Mouse (Mus musculus): Measurements from ENCODE around the gene Prmt3. TPM values are rescaled to one million over a fixed set of nuclear protein-coding genes. Genes with fewer than 3 reads are reported as not detected.
A peak's percentile ranks its signal among the peaks of the same experiment; 100 is the strongest.

Prmt3 gene
- polyA plus RNA-seq, 1 experiment from 2014 or later: 48.3 TPM

DNA sequence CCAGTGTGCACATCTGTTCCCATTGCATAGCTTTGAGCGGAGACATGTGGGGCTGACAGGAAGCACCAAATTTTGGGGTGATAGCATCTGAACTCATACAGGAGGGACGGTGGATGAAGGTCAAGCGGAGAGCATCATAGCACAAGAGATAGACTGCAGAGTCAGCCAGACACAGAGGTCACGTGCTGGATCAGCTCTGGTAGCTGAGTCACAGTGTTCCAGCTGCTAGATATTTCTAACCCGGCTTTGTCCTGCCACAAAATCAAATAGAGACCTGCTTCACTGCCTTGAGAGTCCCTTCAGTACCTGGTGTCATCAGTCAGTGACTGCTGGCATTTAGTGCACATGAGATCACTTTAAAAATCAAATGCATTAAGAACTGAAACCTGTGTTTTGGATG is 91.5 kb downstream of the Prmt3 start:
- H3K4me1 ChIP-seq: no peaks in the 10 kb centered on the region; the same call in 1 of the 2 replicates
- H3K27ac ChIP-seq: peak overlapping the region; percentile 47
- no peak for ATAC-seq (replicated peaks)
- H3K9ac ChIP-seq: no peak overlapping the region
- 77% methylated on average over 5 of the region's 5 CpGs for WGBS
- no peaks in the 10 kb centered on the region for H3K9me3 ChIP-seq
- no peak overlapping the region for H3K4me3 ChIP-seq
- no peak overlapping the region for H3K4me2 ChIP-seq
- no peaks in the 10 kb centered on the region for H3K36me3 ChIP-seq (replicated peaks)
- H3K27me3 ChIP-seq (replicated peaks): no peaks in the 10 kb centered on the region

DNA sequence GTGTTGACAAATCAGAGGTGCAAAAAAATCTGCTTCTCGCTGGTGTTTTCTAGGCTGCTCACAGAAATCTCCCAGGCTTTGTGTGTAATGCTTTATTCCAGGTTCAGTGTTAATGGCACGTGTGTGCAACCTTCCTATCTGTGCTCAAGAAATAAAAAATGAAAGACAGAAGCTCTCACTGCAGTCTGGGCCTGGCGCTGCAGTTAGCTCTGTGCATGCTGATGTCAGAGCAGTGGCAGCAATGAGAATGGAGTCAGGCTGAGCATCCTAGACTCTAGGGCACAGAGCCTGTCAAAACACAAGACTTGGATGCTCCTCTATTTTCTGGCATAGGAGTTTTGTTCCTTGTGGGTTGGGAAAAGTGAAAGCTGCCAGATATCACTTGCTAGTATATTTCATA is 92.1 kb downstream of the Prmt3 start:
- Histone ChIP-seq H3K27me3 (replicated peaks) (no peaks in the 10 kb centered on the region), H3K27ac (peak overlapping the region; percentile 47), H3K4me2 (no peak overlapping the region), H3K9ac (no peak overlapping the region), H3K9me3 (no peaks in the 10 kb centered on the region), H3K36me3 (replicated peaks) (no peaks in the 10 kb centered on the region), H3K4me3 (no peak overlapping the region), H3K4me1 (no peaks in the 10 kb centered on the region; the same call in 1 of the 2 replicates)
- 61% methylated on average over 3 of the region's 3 CpGs for WGBS
- peak; percentile 73 for ATAC-seq (replicated peaks)

DNA sequence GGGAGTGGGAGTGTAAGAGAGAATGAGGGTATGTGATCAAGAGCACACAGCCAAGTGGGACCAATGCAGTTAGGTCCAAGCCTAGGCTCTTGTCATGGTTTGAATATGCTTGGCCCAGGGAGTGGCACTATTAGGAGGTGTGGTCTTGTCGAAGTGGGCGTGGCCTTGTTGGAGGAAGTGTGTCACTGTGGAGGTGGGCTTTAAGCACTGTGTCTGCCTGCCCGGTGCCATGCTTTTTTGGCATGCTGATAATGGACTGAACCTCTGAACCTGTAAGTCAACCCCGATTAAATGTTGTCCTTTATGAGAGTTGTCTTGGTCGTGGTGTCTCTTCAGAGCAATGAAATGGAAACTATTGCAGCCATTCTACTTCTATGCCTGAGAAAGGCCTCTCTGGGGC is 99.2 kb downstream of the Prmt3 start:
- no peak for ATAC-seq (replicated peaks)
- no peak overlapping the region for H3K4me3 ChIP-seq
- H3K4me2 ChIP-seq: no peak overlapping the region
- H3K9ac ChIP-seq: no peak overlapping the region
- H3K36me3 ChIP-seq (replicated peaks): no peaks in the 10 kb centered on the region
- WGBS: 85% methylated on average over 5 of the region's 5 CpGs
- H3K4me1 ChIP-seq: peaks cover 15% of the 10 kb centered on the region
- H3K27me3 ChIP-seq (replicated peaks): 0 out of 2 replicates have a peak, but pooled peaks cover 6% of the 10 kb centered on the region
- no peak overlapping the region for H3K27ac ChIP-seq
- no peaks in the 10 kb centered on the region for H3K9me3 ChIP-seq

DNA sequence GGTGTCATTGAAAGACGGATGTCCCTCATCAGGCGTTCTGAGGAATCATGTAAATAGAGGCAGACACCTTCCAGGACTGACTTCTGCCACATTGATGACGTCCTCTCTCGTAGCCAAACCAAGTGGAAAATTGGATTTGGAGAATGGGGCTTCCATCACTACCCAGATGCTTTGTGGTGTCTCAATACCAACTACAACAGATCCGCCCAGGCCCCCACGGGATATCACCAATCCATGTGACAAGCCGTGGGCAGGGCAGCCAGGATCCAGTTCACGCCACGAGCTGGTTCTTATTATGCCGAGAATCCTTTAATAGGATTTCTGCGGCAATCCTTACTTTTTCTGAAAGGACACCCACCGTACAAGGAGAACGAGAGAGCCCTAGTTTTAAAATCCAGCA is 100.9 kb downstream of the Prmt3 start:
- H3K36me3 ChIP-seq (replicated peaks): no peaks in the 10 kb centered on the region
- WGBS: 22% methylated on average over 13 of the region's 13 CpGs
- H3K27me3 ChIP-seq (replicated peaks): 0 out of 2 replicates have a peak, but pooled peaks cover 6% of the 10 kb centered on the region
- ATAC-seq (replicated peaks): no peak
- H3K4me1 ChIP-seq: peaks cover 24% of the 10 kb centered on the region
- no peak overlapping the region for H3K9ac ChIP-seq
- 0 out of 2 replicates have a peak overlapping the region, but pooled peaks have one; percentile 7 for H3K27ac ChIP-seq
- H3K4me2 ChIP-seq: peak overlapping the region; percentile 33
- H3K9me3 ChIP-seq: no peaks in the 10 kb centered on the region
- peak overlapping the region; percentile 7; the same call in 1 of the 2 replicates for H3K4me3 ChIP-seq

DNA sequence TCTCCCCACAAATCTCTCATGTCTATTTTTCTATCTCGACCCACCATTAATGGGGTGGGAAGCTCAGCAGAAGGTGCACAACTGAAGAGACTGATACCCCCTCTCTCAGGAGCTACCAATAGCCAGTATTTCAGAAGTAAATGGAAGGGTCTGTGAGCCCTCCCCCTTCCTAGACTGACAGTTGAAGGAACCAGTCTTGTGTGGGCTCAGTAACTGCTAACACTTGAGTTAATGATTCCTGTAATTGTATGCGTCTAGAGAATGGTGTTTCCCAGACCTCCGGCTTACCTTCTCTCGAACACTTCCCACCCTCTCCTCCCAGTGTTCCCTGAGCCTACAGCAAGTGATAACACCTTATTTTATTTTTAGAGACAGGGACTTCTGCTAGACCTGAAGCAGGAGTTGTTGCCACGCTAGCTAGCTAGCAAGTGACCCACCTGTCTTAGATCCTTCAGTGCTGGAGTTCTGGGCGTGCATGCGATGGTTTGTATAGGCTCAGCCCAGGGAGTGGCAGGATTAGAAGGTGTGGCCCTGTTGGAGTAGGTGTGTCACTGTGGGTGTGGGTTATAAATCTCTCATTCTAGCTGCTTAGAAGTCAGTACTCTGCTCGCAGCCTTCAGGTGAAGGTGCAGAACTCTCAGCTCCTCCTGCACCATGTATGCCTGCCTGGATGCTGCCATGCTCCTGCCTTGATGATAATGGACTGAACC is 102.0 kb downstream of the Prmt3 start:
- no peaks in the 10 kb centered on the region for H3K9me3 ChIP-seq
- no peak for ATAC-seq (replicated peaks)
- H3K27me3 ChIP-seq (replicated peaks): 0 out of 2 replicates have a peak, but pooled peaks cover 6% of the 10 kb centered on the region
- no peak overlapping the region for H3K4me2 ChIP-seq
- H3K27ac ChIP-seq: no peak overlapping the region
- WGBS: 85% methylated on average over 8 of the region's 8 CpGs
- no peaks in the 10 kb centered on the region for H3K36me3 ChIP-seq (replicated peaks)
- no peak overlapping the region for H3K4me3 ChIP-seq
- peaks cover 24% of the 10 kb centered on the region for H3K4me1 ChIP-seq
- H3K9ac ChIP-seq: no peak overlapping the region

DNA sequence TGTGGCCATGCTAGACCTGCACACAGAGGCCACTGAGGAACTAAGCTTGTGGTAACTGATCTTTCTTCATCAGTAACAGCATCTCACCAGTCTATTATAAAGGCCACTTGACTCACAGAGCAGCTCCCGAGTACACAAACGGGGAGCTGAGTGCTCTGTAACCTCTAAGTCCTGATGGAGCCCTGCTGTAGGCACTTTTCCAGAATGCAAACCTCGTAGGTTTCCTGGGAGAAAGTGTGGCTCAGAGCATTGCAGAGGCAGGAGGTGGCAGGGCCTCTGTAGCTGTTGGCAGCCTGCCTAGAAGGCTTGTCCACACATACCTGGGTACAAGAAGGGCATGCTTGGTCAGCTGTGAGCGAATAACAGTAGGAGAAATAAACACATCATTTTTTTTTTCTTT is 104.1 kb downstream of the Prmt3 start:
- Histone ChIP-seq H3K4me3 (no peak overlapping the region), H3K4me1 (peaks cover 24% of the 10 kb centered on the region), H3K9me3 (no peaks in the 10 kb centered on the region), H3K36me3 (replicated peaks) (no peaks in the 10 kb centered on the region), H3K27me3 (replicated peaks) (0 out of 2 replicates have a peak, but pooled peaks cover 6% of the 10 kb centered on the region), H3K4me2 (peak overlapping the region; percentile 16; the same call in 1 of the 2 replicates), H3K9ac (no peak overlapping the region), H3K27ac (peak overlapping the region; percentile 70)
- peak; percentile 22; the same call in 1 of the 2 replicates for ATAC-seq (replicated peaks)
- 17% methylated on average over 4 of the region's 4 CpGs for WGBS

DNA sequence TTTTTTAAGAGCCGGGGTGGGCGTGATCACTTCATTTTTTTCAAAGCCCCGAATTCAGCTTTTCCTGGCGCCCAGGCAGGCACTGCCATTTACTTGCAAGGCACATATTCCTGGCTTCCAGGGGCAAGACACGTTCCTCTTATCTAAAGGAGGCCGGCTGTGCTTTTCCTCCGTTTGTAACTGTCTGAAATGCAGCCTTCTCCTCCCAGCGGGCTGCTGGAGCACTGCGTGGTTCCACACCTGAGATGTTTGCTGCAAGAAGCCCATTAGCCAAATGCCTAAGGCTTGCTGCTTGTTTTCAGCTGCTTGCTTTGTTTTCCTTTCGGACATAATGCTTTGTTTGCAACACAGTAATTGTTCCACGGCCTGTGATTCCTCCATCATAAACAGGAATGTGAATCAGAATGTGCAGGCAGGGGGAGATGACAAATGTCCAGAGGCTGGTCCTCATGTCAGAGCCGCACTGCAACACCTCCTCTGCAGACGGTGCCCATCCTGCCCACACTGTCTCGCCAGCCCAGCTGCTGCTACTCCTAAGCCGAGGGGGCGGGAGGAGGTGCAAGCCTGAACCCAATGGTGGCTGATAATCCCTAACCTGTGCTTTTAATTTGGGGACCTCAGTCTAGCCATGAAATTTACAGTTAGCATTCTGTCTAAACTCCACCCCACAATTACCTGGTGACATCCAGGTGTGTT is 104.7 kb downstream of the Prmt3 start:
- ATAC-seq (replicated peaks): peak; percentile 72
- H3K9ac ChIP-seq: no peak overlapping the region; the same call in 1 of the 2 replicates
- 14% methylated on average over 16 of the region's 16 CpGs for WGBS

DNA sequence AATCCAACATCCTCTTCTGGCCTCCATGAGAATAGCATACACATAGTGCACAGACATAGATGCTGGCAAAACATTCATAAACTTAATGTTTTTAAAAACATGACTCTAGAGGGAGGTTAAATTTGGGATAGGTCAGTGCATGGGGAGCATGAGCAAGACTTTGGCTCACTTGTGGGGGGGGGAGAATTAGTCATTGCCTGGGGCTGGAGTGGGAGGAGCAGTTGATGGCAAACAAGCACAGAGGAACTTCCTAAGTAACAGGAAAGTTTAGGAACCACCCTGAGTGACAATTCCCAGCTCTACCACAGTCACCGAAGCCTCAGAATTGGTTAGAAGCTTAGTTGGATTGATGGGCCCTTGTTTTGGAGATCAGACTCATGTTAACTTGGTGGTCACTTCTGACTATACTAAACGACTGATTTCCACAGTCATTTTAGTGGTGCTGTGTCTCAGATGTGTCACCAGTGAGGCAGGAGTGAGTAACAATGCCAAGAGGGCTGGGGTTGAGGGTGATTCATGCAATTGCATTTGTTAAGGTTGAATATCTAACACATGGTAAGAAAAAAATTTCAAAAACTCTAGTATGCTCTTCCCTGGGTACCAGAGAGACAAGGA is 109.7 kb downstream of the Prmt3 start:
- H3K36me3 ChIP-seq (replicated peaks): no peaks in the 10 kb centered on the region
- H3K27me3 ChIP-seq (replicated peaks): no peaks in the 10 kb centered on the region
- H3K4me2 ChIP-seq: no peak overlapping the region
- H3K27ac ChIP-seq: no peak overlapping the region
- 83% methylated on average over 2 of the region's 2 CpGs for WGBS
- no peak for ATAC-seq (replicated peaks)
- no peak overlapping the region for H3K9ac ChIP-seq
- peaks cover 4% of the 10 kb centered on the region for H3K4me1 ChIP-seq
- H3K4me3 ChIP-seq: no peak overlapping the region
- no peaks in the 10 kb centered on the region for H3K9me3 ChIP-seq

More for the DNA sequence above, 104.7 kb downstream of the Prmt3 start:
- no peak overlapping the region for H3K4me3 ChIP-seq
- peak overlapping the region; percentile 16; the same call in 1 of the 2 replicates for H3K4me2 ChIP-seq
- peaks cover 24% of the 10 kb centered on the region for H3K4me1 ChIP-seq
- H3K27me3 ChIP-seq (replicated peaks): 0 out of 2 replicates have a peak, but pooled peaks cover 3% of the 10 kb centered on the region
- no peaks in the 10 kb centered on the region for H3K36me3 ChIP-seq (replicated peaks)
- H3K27ac ChIP-seq: peak overlapping the region; percentile 70
- no peaks in the 10 kb centered on the region for H3K9me3 ChIP-seq

DNA sequence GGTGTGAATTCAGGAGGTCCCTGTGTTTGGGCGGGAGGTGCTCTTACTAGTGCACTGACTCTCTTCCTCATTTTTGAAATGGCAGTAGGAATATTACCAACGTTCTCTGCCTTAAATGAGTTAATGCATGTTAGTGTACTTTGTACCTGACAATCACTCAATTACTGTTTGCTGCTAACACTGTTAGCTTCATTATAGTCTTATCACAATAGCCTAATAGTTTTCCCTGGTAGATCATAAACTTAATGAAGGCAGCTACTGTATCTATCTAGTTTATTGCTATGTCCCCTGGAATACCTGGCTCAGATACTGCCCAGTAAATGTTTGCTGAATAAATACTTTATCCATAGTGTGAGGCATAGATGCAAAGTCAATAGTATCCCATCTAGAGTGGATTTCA is 116.6 kb downstream of the Prmt3 start:
- Histone ChIP-seq H3K4me3 (no peak overlapping the region), H3K36me3 (replicated peaks) (no peaks in the 10 kb centered on the region), H3K9me3 (no peaks in the 10 kb centered on the region), H3K27me3 (replicated peaks) (no peaks in the 10 kb centered on the region), H3K4me2 (no peak overlapping the region), H3K27ac (no peak overlapping the region), H3K9ac (no peak overlapping the region), H3K4me1 (no peaks in the 10 kb centered on the region)
- no peak for ATAC-seq (replicated peaks)
- WGBS: 73% methylated on average over 2 of the region's 2 CpGs

DNA sequence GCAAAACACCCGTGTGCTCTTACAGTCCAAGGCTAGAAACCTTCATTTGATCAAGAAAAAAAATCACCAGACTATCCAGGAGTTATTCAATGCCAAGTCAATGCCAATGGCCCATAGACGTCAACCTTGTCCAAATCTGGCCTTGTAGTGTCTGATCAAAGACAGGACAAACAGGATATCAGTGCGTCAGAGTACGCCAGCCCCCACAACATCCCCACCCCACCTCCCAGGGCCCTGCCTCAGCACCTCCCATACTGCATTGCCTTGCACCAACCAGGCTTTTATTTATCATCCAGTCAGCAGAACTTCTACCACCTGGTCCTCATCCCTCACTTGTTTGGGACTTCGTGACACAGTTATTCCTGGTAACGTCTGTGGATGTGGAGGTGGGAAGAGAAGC is 117.2 kb downstream of the Prmt3 start:
- H3K4me1 ChIP-seq: no peaks in the 10 kb centered on the region
- H3K9me3 ChIP-seq: no peaks in the 10 kb centered on the region
- no peaks in the 10 kb centered on the region for H3K36me3 ChIP-seq (replicated peaks)
- no peak overlapping the region for H3K9ac ChIP-seq
- H3K4me2 ChIP-seq: no peak overlapping the region
- 82% methylated on average over 6 of the region's 6 CpGs for WGBS
- H3K27ac ChIP-seq: no peak overlapping the region
- H3K4me3 ChIP-seq: no peak overlapping the region
- ATAC-seq (replicated peaks): no peak
- no peaks in the 10 kb centered on the region for H3K27me3 ChIP-seq (replicated peaks)

DNA sequence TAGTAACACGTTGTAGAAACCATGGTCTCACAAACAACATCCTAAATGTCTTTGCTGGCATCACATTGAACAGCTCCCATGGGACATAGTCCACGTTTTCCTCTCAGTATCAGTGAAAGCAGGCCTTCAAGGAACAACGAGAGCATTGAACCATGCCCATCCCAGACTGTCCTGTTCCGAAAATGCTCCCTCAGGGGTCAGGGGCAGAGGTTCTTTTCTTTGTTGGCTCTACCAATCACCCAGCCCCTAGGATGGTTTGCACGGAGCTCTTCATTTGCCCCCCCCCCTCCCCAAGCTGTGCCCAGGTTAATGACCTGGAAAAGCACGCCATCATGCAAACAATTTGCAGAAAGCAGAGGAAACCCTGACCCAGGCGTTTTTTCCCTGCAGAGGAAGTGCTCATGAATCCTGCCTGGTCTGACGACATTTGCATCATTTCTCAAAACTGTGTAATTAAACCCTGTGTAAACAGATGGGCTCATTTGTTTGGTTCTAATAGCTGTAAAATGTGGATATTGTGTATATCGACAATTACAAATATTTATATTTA is 123.9 kb downstream of the Prmt3 start:
- 37% methylated on average over 9 of the region's 9 CpGs for WGBS
- no peak overlapping the region for H3K4me3 ChIP-seq
- no peaks in the 10 kb centered on the region for H3K4me1 ChIP-seq
- no peak for ATAC-seq (replicated peaks)
- H3K27me3 ChIP-seq (replicated peaks): peaks cover 36% of the 10 kb centered on the region
- no peak overlapping the region for H3K27ac ChIP-seq
- no peak overlapping the region for H3K9ac ChIP-seq
- H3K36me3 ChIP-seq (replicated peaks): no peaks in the 10 kb centered on the region
- H3K9me3 ChIP-seq: no peaks in the 10 kb centered on the region
- H3K4me2 ChIP-seq: no peak overlapping the region

Data from midbrain, embryonic 15.5 days (tissue).